Mouse (Mus musculus) lung, embryonic 15.5 days (tissue): ENCODE data around the gene Pygl. TPM values are rescaled to one million over a fixed set of nuclear protein-coding genes. Genes with fewer than 3 reads are reported as not detected.
"Not testable (repeated sequence)": the region's sequence is repeated elsewhere in the genome, so short reads cannot be mapped to it uniquely, and the experiment has no call there.

Source experiments
- ATAC-seq: fragments of 200-750 bp; cut with Nextera tagmentation; 2 replicates; pipeline ENCODE4 v1.8.0; 2017; ENCODE audit warnings: moderate number of reproducible peaks, borderline replicate concordance; ENCODE audit not compliant: low FRiP score, low TSS enrichment; ENCODE audit errors: extremely low read depth
- H3K27ac ChIP-seq: fragments of 300-500 bp; sonication (generic); 2 replicates; pipeline ENCODE4 v1.5.1; 2015; ENCODE audit warnings: moderate library complexity, mild to moderate bottlenecking, inconsistent platforms
- H3K27me3 ChIP-seq: fragments of 300-500 bp; sonication (generic); 2 replicates; pipeline ENCODE4 v1.6.1; 2015; ENCODE audit warnings: inconsistent platforms
- H3K36me3 ChIP-seq: fragments of 300-500 bp; sonication (generic); 2 replicates; pipeline ENCODE4 v1.6.1; 2015; ENCODE audit warnings: inconsistent platforms
- H3K4me1 ChIP-seq: fragments of 300-500 bp; sonication (generic); 2 replicates; pipeline ENCODE4 v1.6.1; 2015; ENCODE audit warnings: inconsistent platforms
- H3K4me2 ChIP-seq: fragments of 300-500 bp; sonication (generic); 2 replicates; pipeline ENCODE4 v1.6.1; 2015; ENCODE audit warnings: inconsistent platforms, mild to moderate bottlenecking, moderate library complexity
- H3K4me3 ChIP-seq: fragments of 300-500 bp; sonication (generic); 2 replicates; pipeline ENCODE4 v1.5.1; 2015; ENCODE audit warnings: mild to moderate bottlenecking, inconsistent platforms
- H3K9ac ChIP-seq: fragments of 300-500 bp; sonication (generic); 2 replicates; pipeline ENCODE4 v1.6.1; 2015; ENCODE audit warnings: inconsistent platforms
- H3K9me3 ChIP-seq: fragments of 300-500 bp; sonication (generic); 2 replicates; pipeline ENCODE4 v1.6.1; 2016; ENCODE audit warnings: inconsistent platforms
- WGBS: fragments of 180-500 bp; shearing (Covaris S2); methylation state at CpG from one replicate; pipeline ENCODE4 v1.1.7; 2015; 5-methylcytosine and 5-hydroxymethylcytosine counted together
- polyA plus RNA-seq: library from polyadenylated mRNA; unstranded; fragments of >200 nt; fragmentation: Nextera tagmentation; extraction: Ambion mirVana; gene quantifications from 2 replicates; pipeline ENCODE4 v1.2.1, GENCODE M21; 2015

Gene Pygl
- polyA plus RNA-seq, 1 experiment from 2014 or later: 65.4 TPM

DNA sequence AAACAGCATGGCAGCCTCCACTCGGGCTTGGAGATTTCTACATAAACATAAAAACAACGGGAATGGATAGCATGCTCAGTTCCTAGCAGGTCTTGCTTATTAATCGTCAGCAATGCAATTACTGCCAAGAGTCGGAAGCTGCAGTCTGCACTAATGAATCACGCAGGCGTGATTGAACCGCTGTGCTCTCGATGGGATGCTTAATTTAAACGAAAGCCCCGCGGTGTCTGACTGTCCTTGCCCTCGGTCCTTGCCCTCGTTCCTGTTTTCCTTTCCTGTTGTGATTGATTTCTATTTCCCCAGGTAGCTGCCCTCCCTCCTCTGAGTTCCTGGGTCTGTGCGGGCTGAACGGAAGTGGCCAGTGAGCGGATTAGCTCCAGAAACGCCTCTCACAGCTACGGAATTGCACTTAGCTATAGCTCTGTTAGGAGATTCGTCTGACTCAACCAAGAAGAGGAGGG, 39.0 kb downstream of the Pygl start:
- peaks cover 4% of the 10 kb centered on the region for H3K4me1 ChIP-seq
- no peak overlapping the region for H3K9ac ChIP-seq
- 24% methylated on average over 19 of the region's 19 CpGs for WGBS
- H3K27ac ChIP-seq: no peak overlapping the region
- H3K36me3 ChIP-seq: peaks cover 5% of the 10 kb centered on the region; the same call in 1 of the 2 replicates
- peak overlapping the region; percentile 17 for H3K4me3 ChIP-seq
- H3K9me3 ChIP-seq: no peaks in the 10 kb centered on the region
- ATAC-seq: no peak
- H3K27me3 ChIP-seq: no peaks in the 10 kb centered on the region
- peak overlapping the region; percentile 45 for H3K4me2 ChIP-seq

DNA sequence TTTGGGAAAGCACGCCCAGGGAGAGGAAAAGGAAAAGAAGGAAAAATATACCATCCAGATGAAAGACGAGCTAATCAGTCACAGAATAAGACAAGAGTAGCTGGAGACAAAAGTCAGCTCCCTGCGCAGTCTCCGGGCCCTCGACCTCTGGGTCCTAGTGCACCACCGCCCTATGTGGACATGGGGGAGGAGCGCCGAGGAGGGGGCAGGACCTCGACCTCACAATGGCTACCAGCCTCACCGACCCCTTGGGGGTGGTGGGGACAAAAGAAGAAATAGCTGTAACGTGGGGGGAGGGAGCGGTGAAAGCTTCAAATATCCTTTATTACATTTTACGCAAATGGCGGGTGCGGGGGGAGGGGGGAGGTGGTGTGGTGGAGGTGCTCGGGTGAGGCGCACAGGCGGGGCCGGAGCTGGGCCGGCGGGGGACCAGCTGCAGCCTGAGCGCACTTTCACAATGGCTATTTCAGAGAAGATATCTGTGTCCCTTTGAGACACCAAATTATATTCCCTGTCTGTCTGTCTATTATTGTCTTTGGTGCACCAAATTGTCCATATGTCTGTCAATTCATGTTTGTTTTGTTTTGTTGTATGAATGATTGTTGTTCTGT, 47.0 kb downstream of the Pygl start:
- 79% methylated on average over 22 of the region's 22 CpGs for whole genome bisulfite sequencing
- H3K27ac ChIP-seq: no peak overlapping the region
- H3K36me3 ChIP-seq: no peaks in the 10 kb centered on the region
- H3K4me3 ChIP-seq: no peak overlapping the region
- no peaks in the 10 kb centered on the region for H3K4me1 ChIP-seq
- H3K9me3 ChIP-seq: 0 out of 2 replicates have a peak, but pooled peaks cover 3% of the 10 kb centered on the region
- no peaks in the 10 kb centered on the region for H3K27me3 ChIP-seq
- H3K4me2 ChIP-seq: no peak overlapping the region
- no peak overlapping the region for H3K9ac ChIP-seq
- no peak for ATAC-seq

DNA sequence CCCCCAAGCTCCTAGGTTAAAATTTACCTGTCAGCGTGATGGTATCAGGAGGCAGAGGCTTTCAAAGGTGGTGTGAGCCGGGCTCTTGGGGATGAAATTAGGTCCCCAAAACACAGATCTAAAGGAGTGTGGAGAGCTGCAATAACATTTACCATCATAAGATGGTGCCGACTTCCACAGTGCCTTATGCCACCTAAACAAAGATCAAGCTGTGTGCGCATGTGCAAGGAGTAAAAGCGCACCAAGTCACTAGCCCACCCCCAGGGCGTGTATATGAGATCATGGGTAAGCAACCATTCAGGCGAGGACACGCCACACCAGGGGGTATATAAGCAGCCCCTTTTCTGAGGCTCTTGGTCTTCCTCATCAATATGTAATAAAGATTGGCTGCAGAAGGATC, 47.8 kb downstream of the Pygl start:
- H3K4me3 ChIP-seq, ATAC-seq, H3K36me3 ChIP-seq, H3K9ac ChIP-seq, H3K27ac ChIP-seq, H3K4me1 ChIP-seq, H3K9me3 ChIP-seq, H3K27me3 ChIP-seq, H3K4me2 ChIP-seq: not testable (repeated sequence)
- WGBS: 92% methylated on average over 8 of the region's 8 CpGs

DNA sequence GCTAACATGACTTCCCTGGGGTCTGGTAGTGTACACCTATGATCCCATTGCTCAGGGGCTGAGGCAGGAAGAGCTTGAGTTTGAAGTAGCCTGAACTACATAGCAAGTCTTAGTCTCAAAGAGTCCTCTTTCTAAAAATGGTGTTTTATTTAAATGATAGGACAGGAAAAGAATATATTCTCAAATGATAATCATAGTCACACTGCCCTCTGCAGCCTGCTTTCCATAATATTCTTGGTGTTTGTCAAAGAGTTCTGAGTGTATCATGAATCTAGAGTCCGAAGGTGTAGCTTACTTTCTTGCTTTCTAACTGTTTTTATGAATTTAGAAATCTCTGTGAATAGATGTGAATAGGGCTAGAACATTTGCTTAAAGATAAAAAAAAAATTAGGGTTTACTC, 61.3 kb downstream of the Pygl start:
- no peaks in the 10 kb centered on the region for H3K9me3 ChIP-seq
- no peak overlapping the region for H3K27ac ChIP-seq
- H3K27me3 ChIP-seq: no peaks in the 10 kb centered on the region
- H3K9ac ChIP-seq: no peak overlapping the region
- H3K4me3 ChIP-seq: no peak overlapping the region
- WGBS: 76% methylated on average over 1 of the region's 1 CpGs
- no peaks in the 10 kb centered on the region for H3K4me1 ChIP-seq
- no peak overlapping the region for H3K4me2 ChIP-seq
- ATAC-seq: no peak
- H3K36me3 ChIP-seq: no peaks in the 10 kb centered on the region

DNA sequence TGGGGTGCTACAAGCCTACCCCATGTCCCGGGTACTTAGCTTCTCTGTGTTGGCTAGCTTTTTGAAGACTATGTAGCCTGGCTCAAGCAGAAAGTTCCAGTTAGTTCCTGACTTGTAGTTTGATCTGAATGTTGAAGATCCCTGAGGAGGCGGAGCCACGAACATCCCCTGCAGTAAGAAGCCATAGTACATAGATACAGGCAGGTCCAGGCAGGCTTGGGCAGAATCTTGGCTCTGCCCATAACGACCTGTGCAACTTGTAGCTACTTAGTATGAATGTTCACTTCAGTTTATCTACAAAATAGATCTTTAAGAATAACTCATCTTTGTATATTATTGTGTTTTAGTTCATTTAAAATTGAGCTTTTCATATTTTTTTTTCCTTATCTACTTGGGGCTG, 63.3 kb downstream of the Pygl start:
- no peak overlapping the region for H3K27ac ChIP-seq
- 77% methylated on average over 4 of the region's 4 CpGs for WGBS
- ATAC-seq: no peak
- H3K9ac ChIP-seq: no peak overlapping the region
- no peak overlapping the region for H3K4me2 ChIP-seq
- H3K36me3 ChIP-seq: no peaks in the 10 kb centered on the region
- no peaks in the 10 kb centered on the region for H3K9me3 ChIP-seq
- no peak overlapping the region for H3K4me3 ChIP-seq
- H3K4me1 ChIP-seq: no peaks in the 10 kb centered on the region
- no peaks in the 10 kb centered on the region for H3K27me3 ChIP-seq

DNA sequence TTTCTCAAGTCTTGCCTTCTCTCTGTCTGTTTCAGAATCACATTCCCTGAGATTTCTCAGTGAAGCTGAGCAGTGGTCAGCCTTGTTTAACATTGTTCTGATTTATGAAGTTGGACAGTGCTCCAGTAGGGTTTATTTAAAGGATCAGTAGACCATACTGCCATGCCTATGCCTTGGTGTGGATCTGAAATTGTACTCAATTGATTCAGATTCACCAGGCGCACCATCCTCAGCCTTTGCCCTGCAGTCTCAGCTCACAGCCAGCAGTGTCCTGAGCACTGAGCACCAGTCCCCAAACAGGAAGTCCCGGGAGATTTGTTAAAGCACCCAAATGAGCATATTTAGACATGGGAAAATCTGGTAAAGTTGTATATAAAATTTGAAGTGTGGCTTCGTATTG, 66.5 kb downstream of the Pygl start:
- H3K9ac ChIP-seq: no peak overlapping the region
- WGBS: 61% methylated on average over 3 of the region's 3 CpGs
- H3K4me1 ChIP-seq: peaks cover 10% of the 10 kb centered on the region; the same call in 1 of the 2 replicates
- no peaks in the 10 kb centered on the region for H3K27me3 ChIP-seq
- no peaks in the 10 kb centered on the region for H3K36me3 ChIP-seq
- H3K4me2 ChIP-seq: no peak overlapping the region
- H3K27ac ChIP-seq: no peak overlapping the region
- no peak for ATAC-seq
- no peaks in the 10 kb centered on the region for H3K9me3 ChIP-seq
- no peak overlapping the region for H3K4me3 ChIP-seq

DNA sequence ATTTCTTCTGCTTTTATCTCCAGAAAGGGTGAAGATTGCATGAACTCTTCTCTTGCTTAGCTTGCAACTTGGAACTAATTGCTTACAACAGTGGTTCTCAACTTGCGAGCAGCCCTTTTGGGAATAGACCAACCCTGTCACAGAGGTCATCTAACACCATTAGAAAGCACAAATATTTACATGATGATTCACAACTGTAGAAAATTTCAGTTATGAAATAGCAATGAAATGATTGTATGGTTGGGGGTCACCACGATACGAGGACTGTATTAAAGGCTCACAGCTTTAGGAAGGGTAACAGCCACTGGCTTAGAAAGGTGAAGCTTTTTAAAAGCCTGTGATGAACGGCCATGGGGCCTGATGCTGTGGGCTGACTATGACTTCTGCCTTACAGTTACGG, 70.2 kb downstream of the Pygl start:
- H3K36me3 ChIP-seq: no peaks in the 10 kb centered on the region
- no peaks in the 10 kb centered on the region for H3K9me3 ChIP-seq
- WGBS: 35% methylated on average over 5 of the region's 5 CpGs
- no peak overlapping the region for H3K4me2 ChIP-seq
- H3K4me3 ChIP-seq: no peak overlapping the region
- H3K27me3 ChIP-seq: no peaks in the 10 kb centered on the region
- peak; percentile 82 for ATAC-seq
- H3K9ac ChIP-seq: no peak overlapping the region
- H3K27ac ChIP-seq: peak overlapping the region; percentile 19; the same call in 1 of the 2 replicates
- peaks cover 10% of the 10 kb centered on the region; the same call in 1 of the 2 replicates for H3K4me1 ChIP-seq

DNA sequence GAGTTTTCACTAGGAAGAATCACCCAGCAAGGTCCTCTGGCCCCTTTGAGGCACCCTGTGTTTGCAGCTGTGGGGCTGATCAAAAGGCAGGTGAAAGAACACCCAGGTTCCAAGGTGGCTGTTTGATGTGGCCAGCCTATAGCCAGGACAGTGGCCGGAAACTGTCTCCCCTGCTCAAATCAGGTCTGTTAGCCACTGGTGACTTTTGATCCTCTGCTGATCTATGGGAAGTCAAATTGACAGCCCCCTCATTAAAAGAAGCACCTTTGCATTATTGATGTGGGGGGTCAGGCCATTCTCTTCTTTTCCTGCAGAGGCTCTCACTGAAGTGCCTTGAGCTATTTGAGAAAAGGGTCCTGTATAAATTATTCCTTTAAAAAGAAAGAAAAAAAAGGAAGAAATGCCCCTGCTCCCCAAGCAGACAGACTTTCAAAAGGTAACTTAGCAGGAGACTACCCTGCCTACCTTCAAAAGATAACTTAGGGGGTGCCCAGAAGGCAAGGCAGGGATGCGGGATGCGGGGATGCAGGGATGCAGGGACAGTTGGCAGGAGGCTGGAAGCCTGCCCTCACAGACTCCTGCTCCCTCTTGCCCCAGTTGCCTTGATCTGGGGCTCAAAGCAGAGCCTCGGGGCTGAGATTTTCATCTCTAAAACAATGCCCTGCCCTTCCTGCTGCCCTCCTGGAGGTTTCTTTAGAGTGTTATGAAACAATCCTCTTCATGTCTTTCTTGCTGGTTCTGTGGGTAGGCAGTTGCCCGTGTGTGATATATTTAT, 73.8 kb downstream of the Pygl start:
- Histone ChIP-seq H3K4me2 (no peak overlapping the region), H3K9me3 (no peaks in the 10 kb centered on the region), H3K36me3 (no peaks in the 10 kb centered on the region), H3K4me3 (no peak overlapping the region), H3K4me1 (peaks cover 10% of the 10 kb centered on the region; the same call in 1 of the 2 replicates), H3K27me3 (no peaks in the 10 kb centered on the region), H3K9ac (no peak overlapping the region), H3K27ac (no peak overlapping the region)
- WGBS: 61% methylated on average over 5 of the region's 5 CpGs
- no peak for ATAC-seq

DNA sequence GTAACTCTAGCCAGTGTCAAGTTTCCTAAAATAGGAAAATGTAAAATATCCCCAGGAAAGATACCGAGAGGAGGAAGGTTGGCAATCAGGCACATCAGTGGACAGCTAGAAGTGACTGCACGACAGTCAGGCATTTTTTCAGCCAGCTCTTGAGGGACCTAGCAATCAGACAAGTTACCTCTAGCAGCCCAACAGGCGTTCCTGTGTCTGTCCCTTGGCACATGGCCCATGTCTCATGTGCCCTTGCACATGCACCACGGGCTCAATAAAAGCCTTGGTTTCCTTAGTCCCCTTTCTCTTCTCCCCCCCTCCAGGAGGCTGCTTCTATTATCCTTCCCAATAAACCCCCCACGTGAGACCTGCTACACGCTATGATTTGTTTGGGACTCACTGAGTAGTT, 75.1 kb downstream of the Pygl start:
- peaks cover 5% of the 10 kb centered on the region; the same call in 1 of the 2 replicates for H3K4me1 ChIP-seq
- no peak overlapping the region for H3K27ac ChIP-seq
- no peak overlapping the region for H3K4me2 ChIP-seq
- 60% methylated on average over 6 of the region's 6 CpGs for WGBS
- no peak for ATAC-seq
- H3K9ac ChIP-seq: no peak overlapping the region
- no peaks in the 10 kb centered on the region for H3K36me3 ChIP-seq
- H3K4me3 ChIP-seq: no peak overlapping the region
- H3K9me3 ChIP-seq: no peaks in the 10 kb centered on the region
- no peaks in the 10 kb centered on the region; the same call in 1 of the 2 replicates for H3K27me3 ChIP-seq

DNA sequence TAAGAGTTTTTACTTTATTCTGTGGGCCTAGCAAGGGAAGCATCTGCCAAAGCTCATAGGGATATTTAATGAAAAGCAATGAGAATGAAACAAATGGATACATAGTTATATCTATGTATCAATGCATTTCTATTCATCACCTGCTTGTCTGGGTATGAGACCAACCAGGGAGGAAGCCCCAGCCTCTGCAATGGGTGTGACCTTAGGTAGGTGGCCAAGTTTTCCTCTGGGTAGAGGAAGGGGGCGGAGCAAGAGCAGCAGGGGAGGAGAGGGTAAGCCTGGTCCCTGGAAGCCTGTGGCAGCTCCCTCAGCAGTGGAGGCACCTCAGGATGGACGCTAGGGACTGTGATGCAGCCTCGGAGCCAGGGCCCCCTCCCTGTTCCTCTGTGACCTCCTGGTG, 77.4 kb downstream of the Pygl start, which contains the start of gene Abhd12b:
TSS of gene Abhd12b (plus strand) at position 301 of the 400 bp plus-strand sequence.
- H3K9ac ChIP-seq: no peak within 1 kb of the TSS
- H3K9me3 ChIP-seq: no peaks in the 10 kb centered on the region
- no peak within 1 kb of the TSS for H3K4me2 ChIP-seq
- no peak within 1 kb of the TSS for H3K4me3 ChIP-seq
- no peaks in the 10 kb centered on the region; the same call in 1 of the 2 replicates for H3K27me3 ChIP-seq
- no peak for ATAC-seq
- H3K36me3 ChIP-seq: no peaks in the 10 kb centered on the region
- H3K27ac ChIP-seq: no peak within 1 kb of the TSS
- 50% methylated on average over 3 of the region's 3 CpGs for WGBS
- H3K4me1 ChIP-seq: peaks cover 3% of the 10 kb centered on the region

DNA sequence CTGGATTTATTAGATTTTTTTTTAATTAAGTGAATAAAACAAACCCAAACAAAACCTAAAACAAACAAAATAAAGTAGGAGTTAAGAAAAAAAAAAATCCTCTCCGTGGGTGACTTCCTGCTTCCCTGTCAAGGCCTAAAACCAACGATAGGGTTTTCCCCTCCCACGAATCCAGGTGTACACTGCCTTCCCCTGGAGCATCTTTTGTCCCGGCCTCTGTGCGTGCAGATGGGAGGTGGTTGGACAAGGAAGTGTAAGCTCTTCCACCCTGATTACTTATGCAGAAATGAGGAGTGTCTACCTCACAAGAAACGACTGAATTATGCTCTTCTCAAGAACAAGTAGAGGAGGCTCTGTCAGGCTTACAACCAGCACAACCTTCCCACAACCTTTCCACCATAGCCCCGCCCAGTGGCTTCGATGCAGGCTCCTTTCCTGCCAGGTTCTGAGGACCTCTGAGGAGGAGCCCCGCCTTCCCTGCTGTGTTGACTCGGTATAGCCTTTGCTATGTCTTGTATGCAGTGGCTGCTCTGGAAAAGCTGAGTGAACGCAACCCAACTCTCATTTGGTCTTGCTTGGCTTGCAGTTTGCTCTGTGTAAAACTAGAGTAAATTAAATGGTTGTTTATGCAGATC, 82.5 kb downstream of the Pygl start:
- no peaks in the 10 kb centered on the region for H3K9me3 ChIP-seq
- peak overlapping the region; percentile 33 for H3K4me3 ChIP-seq
- no peaks in the 10 kb centered on the region for H3K36me3 ChIP-seq
- ATAC-seq: no peak
- no peak overlapping the region for H3K9ac ChIP-seq
- no peaks in the 10 kb centered on the region; the same call in 1 of the 2 replicates for H3K27me3 ChIP-seq
- peaks cover 27% of the 10 kb centered on the region for H3K4me1 ChIP-seq
- no peak overlapping the region; the same call in 1 of the 2 replicates for H3K27ac ChIP-seq
- H3K4me2 ChIP-seq: peak overlapping the region; percentile 54
- WGBS: 18% methylated on average over 11 of the region's 11 CpGs
